Mouse (Mus musculus) Muller cell, postnatal 12 days (primary cell): ENCODE results near the gene Anks1b.

Experiments
- DNase-seq: peaks from one replicate; pipeline ENCODE4 v3.0.0-alpha.2; 2015; ENCODE audit errors: inconsistent ontology term

Gene Anks1b

DNA sequence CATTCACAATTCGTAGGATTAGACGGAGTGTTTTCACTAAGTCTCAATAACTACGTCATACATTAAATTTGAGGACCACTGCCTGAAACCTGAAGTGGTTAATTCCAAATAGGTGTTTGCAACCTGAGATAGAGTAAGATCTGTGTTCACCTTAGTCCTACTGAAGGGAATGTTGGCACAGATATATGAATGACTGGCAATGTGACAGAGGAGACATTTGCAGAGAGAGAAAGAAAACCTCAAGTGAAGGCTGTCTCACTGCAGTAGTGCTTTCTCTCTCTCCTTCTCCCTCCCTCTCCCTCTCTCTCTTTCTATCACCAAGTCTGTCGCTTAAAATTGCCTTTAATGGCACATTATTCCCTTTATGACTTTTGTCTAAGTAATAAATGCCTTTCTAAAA lies 101.1 kb downstream of the Anks1b start:
- DNase-seq: no peak

DNA sequence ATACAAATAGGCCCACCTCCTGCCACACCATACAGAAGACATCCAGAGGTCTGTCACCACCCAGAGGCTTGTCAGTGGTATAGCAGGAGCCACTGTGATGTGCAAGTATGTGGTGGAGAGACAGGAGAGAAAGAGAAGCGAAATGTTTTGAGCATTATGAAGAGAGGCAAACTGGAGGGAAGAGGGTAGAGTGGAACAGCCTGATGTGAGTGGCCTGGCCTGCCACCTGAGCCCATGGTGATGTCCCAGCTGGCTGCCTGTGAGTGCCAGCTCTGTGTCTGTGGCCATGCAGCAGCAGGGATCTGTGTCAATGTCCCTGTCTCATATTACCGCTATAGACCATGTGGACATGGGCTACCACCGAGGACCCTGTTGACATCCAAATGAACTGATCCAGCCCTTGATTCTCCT lies 102.1 kb downstream of the Anks1b start:
- peak; percentile 6 for DNase-seq

DNA sequence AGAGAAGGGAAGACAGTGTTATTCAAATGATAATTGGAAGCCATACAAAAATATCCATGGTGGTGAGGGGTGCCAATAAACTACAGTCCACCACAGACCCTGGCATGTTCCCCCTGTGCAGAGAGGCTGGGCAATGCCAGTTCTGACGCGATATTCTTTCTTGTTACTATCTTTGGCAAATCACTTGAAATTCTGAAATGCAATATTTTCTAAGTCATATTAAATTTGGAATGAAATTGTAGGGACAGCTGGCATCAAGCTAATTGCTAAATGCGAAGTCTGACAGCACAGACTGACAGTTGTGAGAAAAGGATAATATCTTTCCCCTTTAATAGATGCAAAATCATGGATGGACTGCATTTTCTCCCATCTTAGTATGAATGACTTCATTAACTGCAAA lies 103.3 kb downstream of the Anks1b start:
- DNase-seq: no peak

DNA sequence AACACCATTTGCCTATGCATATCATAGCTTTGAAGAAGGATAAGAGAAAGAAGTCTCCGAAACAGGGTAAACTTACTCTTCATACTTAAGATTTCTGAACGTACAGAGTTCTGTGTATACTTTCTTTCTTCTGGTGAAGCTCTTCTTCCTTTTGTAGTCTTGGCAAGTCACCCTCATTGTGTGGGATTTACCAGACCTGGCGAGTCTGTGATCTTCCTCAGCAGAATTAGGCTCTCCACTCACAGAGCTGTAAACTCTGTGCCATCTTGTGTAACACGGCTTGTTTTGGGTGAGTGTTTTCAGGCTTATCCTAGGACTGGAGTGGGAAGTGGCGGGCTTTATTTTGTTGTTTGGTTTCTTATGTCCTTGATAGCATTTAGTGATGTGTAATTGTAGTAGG lies 120.9 kb downstream of the Anks1b start:
- no peak for DNase-seq

DNA sequence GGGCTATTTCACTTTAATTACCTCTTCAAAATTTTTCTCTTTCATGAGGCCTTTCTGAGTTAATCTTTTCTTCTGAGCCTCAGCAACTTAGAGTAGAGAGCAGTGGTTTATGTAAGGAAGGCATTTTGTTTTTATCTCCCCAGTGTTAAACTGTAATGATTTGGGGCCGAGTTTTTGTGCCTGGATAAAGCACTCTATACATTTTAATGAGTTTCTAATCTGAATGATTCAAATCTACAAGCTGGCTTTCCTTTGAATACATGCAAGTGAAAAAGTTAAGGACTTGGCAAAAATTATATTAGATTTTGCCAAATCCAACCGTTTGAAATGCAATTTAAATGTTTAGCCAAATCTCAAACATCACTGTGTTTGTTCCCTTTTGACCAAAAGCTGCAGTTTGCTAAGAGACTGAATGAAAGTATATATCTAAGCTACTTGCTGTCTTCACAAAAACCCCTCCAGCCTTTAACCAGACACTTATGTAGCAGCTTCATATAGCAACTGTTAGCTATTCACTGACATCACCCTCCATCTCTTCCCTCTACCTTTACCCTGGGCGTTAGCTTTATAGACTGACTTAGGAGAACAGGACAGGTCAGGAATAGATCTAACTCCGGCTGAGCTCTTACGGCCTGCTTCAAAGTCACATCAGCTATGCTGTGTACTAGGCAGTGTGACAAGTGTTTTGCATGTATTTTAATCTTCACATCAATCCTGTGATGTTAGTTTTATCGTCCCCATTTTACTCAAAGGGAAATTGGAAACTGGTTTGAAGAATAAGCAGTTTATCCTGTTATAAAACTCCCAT lies 122.5 kb downstream of the Anks1b start:
- no peak for DNase-seq

DNA sequence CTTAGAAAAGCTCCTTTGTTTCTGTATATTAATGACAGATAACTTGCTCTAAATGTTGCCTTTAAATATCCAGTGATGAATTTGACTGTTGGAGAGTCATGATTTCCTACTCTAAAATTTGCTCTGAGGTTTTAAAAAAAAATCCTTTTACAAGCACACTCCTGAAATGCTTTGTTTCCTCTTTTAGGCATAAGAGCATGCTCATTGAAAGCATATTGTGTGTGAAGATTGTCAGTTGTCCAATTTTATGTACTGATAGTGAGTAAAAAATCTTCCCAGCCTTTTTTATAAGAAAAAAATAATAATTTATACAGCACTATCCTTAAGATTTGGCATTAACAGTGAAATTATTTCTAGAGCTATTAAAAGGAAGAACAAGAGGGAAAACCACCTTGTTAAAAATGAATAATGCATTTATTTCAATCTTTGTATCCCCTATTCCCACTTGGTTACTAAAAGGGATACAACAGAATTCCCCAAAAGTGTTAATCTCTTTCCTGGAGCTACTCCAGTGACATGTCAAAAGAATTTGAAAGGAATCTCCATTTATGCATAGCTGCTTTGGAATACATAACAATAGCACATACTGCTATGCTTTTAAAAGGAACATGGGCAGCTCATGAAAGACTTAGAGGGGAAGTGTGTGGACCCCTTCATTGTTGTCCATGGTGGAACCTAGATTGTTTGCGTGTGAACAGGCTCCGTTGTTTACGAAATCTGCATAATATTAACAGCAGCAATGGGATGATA lies 130.8 kb downstream of the Anks1b start:
- no peak for DNase-seq

DNA sequence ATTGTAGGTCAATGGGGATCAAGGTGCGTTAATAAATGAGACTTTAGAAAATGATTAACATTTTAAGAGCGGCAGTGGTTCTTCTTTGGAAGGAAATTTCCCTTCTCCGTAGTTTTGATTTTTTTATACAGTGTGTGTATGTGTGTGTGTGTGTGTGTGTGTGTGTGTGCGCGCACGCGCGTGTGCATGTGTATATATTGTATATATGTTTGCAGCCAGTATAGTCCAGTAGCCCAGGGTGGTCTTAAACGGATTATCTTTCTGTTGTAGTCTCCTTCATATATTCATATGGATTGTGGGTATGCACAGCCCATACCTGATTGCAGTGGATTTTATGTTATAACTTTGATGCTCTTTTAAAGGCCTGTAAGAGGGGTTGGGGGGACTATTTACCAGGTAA lies 131.6 kb downstream of the Anks1b start:
- DNase-seq: no peak

DNA sequence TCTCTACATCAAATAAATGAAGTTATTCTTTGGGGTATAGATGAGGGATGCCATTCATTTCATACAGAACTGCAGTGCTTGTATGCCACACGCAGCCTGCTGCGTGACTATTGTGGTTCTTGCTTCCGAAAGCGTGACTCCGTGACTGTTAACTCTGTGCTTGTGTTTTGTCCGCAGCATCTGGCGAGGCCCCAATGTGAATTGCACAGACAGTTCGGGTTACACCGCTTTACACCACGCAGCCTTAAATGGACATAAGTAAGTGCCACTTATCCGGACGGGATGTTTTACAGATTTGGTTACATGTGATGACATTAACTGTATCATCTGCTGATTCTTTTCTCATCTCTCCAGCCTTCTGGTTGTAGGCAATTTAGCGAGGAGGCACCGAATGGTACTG lies 159.7 kb downstream of the Anks1b start:
- DNase-seq: no peak

DNA sequence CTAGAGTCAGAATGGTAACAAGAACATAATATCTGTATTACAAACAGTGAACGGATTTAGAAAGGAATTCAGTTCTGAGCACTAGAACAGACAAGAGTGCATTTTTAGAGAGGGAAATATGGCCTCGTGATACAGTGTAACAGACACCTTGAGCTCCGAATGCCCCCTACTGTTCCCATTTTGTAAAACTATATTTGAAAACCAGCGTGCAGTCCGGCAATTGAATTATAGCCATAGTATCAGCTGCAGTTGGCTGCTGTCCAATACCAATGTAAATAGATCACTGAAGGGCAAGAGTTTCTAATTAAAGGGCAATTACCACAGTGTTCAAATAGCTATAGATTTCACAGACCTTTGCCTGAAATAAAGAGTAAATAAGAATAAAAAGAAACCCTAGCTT lies 170.0 kb downstream of the Anks1b start:
- no peak for DNase-seq

DNA sequence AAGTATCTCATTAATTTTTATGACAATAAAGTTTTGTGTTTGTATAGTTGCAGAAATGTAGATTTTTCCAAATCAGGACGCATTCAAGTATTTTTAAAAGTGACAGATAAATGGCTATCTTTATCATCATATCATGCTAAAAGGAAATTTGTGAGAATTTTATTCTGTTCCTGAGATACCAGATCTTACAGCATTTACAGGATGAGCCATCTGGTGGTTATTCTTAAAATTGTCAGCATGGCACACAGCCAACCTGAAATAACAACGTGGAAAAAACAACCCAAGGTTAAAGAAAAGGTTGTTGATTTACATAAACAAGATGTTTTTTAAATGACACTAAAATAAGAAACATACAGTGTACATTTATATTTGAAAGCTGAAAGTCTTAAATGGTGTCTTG lies 170.5 kb downstream of the Anks1b start:
- DNase-seq: no peak

DNA sequence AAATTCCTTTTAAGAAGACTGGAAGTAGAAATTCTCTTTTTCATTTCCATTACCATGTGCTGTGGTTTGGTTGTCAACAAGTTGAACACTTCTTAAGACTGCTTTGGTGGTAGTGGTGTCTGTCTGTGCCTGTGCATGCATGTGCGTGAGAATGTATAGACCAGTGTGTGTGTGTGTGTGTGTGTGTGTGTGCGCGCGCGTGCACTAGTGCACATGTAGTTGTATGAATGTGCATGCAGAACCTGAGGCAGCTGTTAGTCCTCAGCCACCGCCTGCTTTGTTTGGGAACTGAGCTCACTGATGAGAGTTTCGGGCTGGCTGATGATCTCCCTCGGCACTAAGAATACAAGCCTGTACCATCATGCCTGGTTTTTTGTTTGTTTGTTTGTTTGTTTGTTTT lies 170.9 kb downstream of the Anks1b start:
- DNase-seq: no peak

DNA sequence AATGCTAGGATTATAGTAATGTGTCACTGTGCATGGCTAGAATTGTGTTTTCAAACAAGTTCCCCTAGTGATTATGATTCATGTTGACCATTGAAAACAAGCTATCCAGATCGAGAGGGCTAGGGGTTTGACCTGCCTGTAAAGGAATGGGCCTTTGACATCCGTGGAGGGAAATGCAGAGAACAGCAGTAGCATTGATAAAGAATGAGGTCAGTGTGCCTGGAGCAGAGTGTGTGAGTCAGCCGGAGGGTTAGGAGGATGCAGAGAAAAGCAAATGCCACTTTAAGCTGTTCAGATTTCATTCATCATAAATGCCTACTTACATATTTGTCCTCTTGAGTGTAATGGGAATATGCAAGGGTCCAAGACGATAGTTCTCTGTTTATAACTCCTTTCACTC lies 195.3 kb downstream of the Anks1b start:
- DNase-seq: peak; percentile 80

DNA sequence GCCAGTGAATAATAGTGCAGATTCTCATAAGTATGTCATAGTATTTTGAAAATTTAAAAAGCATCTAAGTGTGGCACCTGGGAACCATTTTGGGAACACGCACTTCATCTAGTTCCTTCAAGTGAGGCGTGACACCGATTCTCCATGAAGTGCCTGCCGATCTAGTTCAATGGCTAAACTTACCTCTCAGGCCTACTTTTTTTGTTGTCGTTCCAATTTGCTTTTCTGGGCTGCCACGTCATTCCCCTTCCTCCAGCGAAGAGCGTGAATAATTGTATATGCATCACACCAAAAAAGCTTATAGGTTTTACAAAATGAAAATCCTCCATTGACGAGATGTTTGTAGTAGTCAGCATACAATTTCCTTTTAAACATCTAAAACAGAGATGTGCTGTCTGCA lies 204.6 kb downstream of the Anks1b start:
- no peak for DNase-seq

DNA sequence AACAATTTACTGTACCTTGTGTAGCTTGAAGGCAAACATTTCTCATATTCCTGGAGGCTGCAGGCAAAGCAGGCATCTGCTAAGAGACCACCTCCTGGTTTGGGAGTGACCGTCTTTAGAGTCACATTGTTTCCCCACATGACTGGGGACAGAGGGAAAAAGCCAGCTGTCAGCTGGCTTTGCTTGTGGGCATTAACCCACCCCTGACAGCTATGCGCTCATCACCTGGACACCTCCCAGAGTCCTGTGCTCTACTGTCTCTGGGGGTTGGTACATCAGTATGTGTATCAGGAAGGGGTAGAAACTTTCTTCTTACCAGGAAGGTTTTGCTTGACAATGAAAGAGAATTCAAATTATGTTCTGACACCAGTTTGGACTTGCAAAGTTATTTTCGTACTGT lies 207.8 kb downstream of the Anks1b start:
- no peak for DNase-seq

DNA sequence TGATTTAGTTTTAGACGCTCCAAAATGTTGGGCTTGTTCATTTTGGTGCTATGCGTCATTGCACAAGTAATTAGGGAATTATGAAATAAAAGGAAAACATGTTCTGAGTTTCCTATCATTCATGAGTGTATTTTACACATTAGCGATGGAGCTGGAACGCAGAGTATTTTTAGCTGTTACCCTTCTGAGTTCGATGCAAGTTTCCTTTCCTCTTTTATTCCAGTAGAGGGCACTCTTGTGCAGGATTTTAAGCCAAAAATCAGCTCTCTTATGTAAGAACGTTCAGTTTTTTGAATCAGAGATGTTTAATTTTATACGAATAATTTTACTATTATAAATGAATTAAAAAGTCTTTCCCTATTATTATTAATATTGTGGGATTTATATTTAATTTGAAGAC lies 208.3 kb downstream of the Anks1b start:
- peak; percentile 40 for DNase-seq

DNA sequence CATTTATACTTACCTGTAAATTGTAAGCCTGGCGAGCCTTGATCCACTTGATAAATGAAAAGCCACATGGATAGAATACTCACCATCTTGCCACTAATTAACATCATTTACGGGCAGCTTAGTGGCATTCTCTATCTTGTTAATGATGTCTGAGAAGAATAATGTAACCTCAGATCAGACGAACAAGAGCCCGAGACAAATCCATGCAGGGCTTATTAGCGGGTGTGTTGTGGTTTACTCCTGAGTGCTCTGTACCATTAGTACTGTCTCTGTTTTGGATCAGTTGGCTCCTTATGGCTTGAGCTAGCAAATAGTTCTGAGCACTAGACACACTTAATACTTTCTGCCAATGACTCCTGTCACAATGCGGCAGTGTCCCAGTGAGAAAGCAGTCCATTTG lies 220.6 kb downstream of the Anks1b start:
- DNase-seq: peak; percentile 35

DNA sequence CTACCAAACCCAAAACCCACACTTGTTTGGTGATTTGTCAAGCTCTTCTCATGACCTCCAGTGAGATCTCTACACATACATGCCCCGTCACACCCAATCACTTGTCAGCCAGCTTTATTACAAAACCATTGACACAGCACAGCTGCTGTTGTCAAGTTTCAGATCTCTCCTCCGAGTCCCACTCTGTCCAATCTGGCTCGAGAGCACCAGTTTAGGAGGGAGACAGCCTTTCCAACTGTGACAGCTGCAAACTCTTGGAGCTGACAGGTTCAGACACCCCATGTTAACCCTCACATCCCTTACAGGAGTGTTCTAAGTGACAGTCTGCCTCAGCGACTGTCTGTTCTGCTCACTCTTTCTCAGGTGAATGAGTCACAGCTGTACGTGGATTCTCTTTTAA lies 239.4 kb downstream of the Anks1b start:
- DNase-seq: no peak

DNA sequence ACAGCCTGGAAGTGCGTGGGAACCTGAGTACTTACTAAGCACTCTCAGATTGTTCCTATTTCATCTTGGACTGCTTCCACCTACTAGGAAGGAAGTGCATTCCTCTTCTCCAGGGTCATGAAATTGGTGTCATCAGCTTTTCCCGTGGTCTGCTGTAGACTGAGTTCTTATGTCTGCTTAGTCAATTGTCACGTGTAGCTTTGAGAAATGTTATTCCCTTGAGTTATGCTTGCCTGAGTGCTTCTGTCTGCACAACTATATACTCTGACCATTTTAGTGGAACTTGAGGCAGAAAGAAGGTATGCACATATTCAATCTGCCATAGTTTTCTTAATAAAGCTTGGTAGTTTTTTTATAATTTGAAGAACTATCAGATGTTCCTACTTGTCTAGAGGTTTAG lies 243.6 kb downstream of the Anks1b start:
- DNase-seq: no peak

DNA sequence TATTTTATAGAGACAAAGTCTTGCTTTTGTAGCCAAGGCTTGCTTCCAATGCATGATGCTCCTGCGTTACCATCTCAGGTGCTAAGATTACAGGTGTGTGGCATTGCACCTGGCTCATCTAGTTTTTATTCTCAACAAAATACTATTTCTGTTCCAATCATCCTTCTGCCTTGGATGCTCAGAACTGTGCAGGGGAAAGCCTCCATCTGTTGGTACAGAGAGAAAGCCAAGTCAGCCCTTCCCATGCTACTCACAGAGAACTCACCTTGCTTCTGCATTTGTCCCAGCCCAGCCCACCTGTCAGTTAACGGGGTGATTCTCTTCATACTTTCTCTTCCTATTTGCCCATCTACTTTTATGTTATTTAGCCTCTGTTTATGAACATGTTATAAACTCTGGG lies 244.5 kb downstream of the Anks1b start:
- no peak for DNase-seq

DNA sequence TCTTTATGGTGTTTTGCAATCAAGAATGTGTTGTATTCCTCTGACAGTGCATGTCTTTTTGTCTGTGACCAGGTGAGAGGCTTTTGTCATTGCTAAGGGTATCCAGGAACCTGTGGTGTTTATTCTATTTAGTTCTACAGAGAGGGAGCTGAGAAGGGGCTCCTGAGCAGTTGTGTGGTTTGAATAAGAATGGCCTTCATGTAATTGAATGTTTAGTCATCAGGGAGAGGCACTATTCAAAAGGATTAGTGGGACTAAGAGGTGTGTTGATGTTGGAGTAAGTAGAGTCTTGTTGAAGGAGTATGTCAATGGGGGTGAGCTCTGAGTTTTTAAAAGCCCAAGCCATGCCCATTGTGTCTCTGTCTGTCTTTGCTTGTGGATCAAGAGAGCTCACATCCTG lies 264.2 kb downstream of the Anks1b start:
- DNase-seq: no peak

DNA sequence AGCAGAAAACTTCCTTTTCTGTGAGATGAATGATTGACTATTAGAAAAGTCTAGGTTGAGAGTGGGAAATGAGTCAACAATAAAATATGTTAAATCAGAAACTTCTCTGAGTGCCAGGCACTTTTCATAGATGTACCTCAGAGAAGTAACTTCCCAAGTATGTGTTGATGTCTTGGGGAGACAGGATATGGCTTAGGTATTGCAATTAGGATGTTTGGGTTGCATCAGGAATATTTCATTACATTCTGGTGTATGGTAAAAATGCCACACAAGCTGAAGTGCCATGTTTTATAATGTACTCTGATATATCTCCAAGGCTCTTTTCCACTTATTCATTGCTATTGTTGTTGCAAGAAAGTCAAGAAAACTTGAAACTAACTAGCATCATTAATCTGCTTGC lies 267.6 kb downstream of the Anks1b start:
- DNase-seq: no peak

DNA sequence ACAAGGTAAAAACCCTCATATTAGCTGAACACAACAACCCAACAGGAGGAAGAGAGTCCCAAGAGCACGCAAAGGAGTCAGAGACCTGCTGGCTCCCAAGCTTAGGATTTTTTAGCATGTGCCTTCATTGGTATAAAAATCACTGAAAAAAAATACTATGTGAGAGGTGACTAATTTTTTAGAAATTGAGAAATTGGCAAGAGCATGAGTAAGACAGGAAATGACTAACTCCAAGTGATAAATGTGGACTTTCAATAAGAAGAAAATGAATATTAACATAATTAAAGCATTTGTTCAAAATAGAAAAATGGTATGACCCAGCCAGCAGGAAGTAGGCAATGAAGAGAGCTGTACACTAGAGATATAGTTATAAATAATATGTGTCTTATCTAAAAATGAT lies 271.1 kb downstream of the Anks1b start:
- DNase-seq: peak; percentile 8

DNA sequence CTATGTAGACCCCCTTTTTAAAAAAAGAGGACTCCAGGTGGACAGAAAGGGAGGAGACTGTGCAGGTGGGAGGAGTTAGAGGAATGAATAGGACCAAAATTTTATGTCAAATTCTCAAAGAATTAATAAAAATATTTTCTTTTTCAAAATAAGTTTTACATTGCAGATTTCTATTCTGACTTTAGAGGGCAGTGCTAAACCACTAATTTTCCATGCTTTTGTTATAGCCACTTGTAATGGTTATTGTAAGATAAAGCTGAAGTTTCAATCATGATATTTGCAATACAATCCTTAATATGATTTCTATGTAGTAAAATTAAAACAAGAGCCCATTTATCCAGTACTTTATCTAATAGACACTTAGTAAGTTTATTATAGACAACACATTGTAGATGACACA lies 278.2 kb downstream of the Anks1b start:
- DNase-seq: no peak
